Comparison of ENCODE assay signal across 24 mouse cellular contexts in genomic region chr5:97839271-97839923, GRCm38 (mm10).
"Had no signal": no experiment of that assay in that cellular context is flagged by ENCODE, and none has a peak within 500 bp of the region (broad histone marks: within the 10 kb centered on the region; RNA-seq: fewer than 3 reads in every experiment).

No protein-coding gene starts in this region.

- H3K4me1 ChIP-seq: heart, embryonic 10.5 days; heart, embryonic 12.5 days; hindbrain, embryonic 10.5 days; hindbrain, embryonic 12.5 days; liver, embryonic 13.5 days; liver, embryonic 15.5 days had no signal

- H3K9me3 ChIP-seq: heart, embryonic 10.5 days; heart, embryonic 12.5 days; hindbrain, embryonic 10.5 days; hindbrain, embryonic 12.5 days; intestine, embryonic 15.5 days; limb, embryonic 10.5 days; limb, embryonic 12.5 days; liver, embryonic 13.5 days; liver, embryonic 15.5 days had no signal

- H3K9ac ChIP-seq: heart, embryonic 12.5 days; hindbrain, embryonic 12.5 days; hindbrain, embryonic 14.5 days; intestine, embryonic 15.5 days; limb, embryonic 12.5 days; liver, embryonic 13.5 days; liver, embryonic 15.5 days had no signal

- H3K27ac ChIP-seq: heart, embryonic 10.5 days; hindbrain, embryonic 10.5 days; hindbrain, embryonic 12.5 days; hindbrain, embryonic 14.5 days; intestine, embryonic 15.5 days; layer of hippocampus, adult 2 months; limb, embryonic 10.5 days; limb, embryonic 12.5 days; liver, embryonic 13.5 days; liver, embryonic 15.5 days had no signal

- H3K4me3 ChIP-seq: heart, embryonic 10.5 days; heart, embryonic 12.5 days; hindbrain, embryonic 10.5 days; hindbrain, embryonic 12.5 days; intestine, embryonic 15.5 days; layer of hippocampus, adult 2 months; limb, embryonic 10.5 days; limb, embryonic 12.5 days; liver, embryonic 13.5 days; liver, embryonic 15.5 days had no signal

- H3K36me3 ChIP-seq: heart, embryonic 10.5 days; heart, embryonic 12.5 days; hindbrain, embryonic 10.5 days; hindbrain, embryonic 12.5 days; intestine, embryonic 15.5 days; limb, embryonic 10.5 days; limb, embryonic 12.5 days; liver, embryonic 13.5 days; liver, embryonic 15.5 days had no signal

- DNase-seq: gastrocnemius, postnatal 14 days; gastrocnemius, postnatal 36 days; heart, adult 11 months; heart, postnatal 10 days; heart, postnatal 4 days; kidney, adult 18-20 months; kidney, adult 8-10 months; kidney, postnatal 10 days; kidney, postnatal 25 days; kidney, postnatal 4 days; layer of hippocampus, adult 9-11 months; layer of hippocampus, postnatal 36 days; liver; liver, embryonic 13.5 days had no signal
